Mouse (Mus musculus): Measurements from ENCODE around the gene Rnf166. TPM values are rescaled to one million over a fixed set of nuclear protein-coding genes. Genes with fewer than 3 reads are reported as not detected.

The Rnf166 gene
- total RNA-seq, 2 experiments from 2014 or later: 30.4 to 32.6 TPM

DNA sequence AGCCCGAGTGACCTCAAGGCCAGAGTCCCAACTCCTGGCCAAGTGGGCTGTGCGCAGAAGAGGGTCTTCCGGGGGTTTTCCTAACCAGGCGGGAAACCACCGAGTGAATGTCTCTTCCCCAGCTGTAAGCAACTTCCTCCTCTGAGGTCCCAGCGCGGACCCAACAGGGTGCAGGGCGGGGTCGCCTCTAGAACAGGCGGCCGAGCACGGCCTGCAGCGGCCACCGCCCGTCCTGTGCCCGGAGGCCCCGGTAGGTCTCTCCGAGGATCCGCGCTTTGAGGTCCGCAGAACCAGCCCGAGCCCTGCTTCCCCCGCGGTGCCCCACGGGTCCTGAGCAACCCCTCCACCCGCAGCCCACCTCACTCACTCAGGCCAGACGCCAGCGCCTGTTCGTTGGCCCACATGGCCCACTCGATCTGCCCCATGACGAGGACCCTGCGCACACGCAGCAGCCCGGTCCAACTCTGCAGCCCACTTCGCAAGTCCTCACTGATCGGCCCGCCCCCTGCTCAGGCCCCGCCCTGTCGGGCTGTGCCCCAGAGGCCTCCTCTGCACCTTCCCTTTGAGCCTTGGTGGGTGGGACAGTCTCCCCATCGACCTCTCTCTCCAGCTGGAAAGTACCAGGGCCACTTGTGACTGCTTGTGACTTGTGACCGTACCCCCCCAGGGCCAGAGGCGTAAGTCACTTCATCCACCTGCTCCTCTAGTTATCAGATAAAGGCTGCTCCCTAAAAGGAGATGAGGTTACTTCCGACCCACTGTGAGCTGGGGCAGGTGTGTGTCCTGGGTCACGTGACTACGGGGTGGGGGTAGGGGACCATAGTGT lies 43.2 kb downstream of the Rnf166 start, which contains the start of gene Cyba:
Gene Cyba (minus strand): TSS at position 488 of the 826 bp plus-strand sequence.
- Histone ChIP-seq H3K27ac (peak within 1 kb of the TSS; percentile 85), H3K4me3 (peak within 1 kb of the TSS; percentile 85)
- intact Hi-C loops (cut with DNase I): no loop called here
- no peak for TF ChIP-seq CTCF (IDR thresholded peaks at IDR 0.05)
- DNase-seq: peak; percentile 83

DNA sequence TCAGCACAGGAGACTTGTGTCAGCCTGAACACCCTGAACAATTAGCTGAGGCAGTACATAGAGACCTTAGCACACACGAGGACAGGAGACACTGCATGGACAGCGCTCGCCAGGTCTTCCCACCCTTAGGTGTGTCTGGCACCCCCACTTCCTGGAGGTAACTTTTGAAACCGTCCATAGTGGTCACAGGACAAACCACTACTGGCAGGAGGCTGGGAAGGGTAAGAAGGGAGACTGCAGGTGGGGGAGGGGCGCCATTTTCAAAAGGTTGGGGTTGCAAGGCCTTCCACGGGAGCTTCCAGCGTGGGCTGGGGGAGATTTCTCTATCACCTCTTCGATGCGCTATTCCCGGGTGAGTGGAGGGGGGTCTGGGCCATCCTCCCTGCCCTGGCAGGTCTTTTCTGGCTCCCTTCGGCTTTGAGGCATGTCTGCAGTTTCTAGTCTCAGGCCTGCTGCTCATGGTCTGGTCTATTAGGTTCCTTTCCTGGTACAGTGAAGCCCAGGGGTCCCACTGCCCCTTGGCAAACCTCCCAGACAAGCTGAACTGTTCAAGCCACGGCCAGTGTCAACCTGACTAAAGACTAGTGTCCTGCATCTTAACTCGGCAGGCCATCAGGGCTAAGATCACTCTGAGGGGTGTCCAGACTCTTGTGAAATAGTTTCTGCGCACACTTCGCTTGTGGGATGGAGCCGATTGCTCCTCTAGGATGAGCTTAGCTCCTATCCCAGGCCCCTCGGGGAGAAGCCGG lies 44.0 kb downstream of the Rnf166 start:
- Histone ChIP-seq H3K4me3 (peak overlapping the region; percentile 85), H3K27ac (peak overlapping the region; percentile 85)
- intact Hi-C loops (cut with DNase I): no loop called here
- DNase-seq: no peak
- TF ChIP-seq CTCF (IDR thresholded peaks at IDR 0.05): no peak

DNA sequence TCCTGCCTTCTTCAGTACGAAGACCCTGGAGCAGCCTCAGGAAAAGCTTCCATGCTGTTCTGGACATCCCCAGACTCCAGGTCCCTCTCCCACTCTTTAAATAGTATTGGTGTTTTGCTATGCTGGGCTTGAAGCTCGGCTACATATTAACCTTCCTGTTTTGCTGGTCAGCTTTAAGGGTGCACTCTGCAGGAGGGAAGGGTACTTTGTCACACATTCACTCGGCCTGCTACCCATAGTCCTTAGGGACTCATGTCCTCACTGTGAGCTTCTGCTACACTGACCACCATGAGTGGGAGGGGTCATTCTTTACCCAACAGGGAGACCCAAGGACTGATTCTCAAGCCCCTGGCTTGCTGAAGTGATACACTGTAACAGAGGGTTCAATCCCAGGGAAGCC lies 45.2 kb downstream of the Rnf166 start:
- intact Hi-C loops (cut with DNase I): no loop called here
- TF ChIP-seq CTCF (IDR thresholded peaks at IDR 0.05): no peak
- no peak overlapping the region for H3K27ac ChIP-seq
- no peak overlapping the region for H3K4me3 ChIP-seq
- no peak for DNase-seq

DNA sequence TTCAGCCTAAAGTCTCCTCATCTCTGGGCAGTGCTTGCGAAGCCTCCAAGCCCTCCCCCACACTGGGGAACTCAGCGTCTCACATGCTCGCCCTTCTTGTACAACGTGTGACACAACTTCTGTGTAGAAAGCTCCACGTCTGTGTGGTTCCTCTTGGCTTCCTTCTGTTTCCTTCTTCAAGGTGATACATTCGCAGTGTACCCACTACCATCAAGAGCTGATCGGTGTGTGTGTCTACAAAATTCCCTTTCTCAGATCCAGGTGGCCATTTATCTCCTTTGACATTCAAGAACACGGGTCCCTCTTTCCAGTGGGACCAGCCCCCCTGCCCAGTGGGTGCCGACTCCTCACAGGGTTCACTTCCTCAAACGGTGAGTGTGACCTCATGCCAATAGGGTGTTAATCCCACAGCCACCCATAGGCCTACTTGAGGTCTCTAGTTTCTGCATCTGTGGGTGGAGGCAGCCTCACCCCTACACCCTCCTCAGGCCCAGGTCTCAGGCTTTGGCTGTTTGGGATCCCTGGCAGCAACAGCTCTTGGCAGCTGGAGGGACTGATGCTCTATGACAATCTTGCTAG lies 45.7 kb downstream of the Rnf166 start:
- TF ChIP-seq CTCF (IDR thresholded peaks at IDR 0.05): no peak
- intact Hi-C loops (cut with DNase I): no loop called here
- Histone ChIP-seq H3K4me3 (no peak overlapping the region), H3K27ac (no peak overlapping the region; the same call in 1 of the 2 replicates)
- DNase-seq: no peak

DNA sequence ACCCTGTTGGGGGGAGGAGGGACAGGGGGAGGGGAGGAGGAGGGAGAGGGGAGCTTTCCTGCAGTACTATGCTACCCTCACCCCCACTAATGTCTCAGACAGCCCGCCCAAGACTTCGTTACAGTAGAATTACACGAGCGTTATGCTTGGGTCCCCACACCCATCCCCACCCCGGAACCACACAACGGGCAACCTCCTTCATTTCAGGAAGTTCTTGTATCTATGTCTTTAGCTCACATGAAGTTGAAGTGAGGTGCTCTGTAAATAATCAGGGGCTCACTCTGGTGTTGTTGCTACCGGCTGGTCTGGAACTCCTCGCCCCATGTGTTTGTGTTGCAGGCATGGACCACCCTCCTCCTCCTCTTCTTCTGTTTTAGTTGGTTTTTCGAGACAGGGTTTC lies 47.7 kb downstream of the Rnf166 start:
- intact Hi-C loops (cut with DNase I): no loop called here
- H3K27ac ChIP-seq: no peak overlapping the region
- no peak for TF ChIP-seq CTCF (IDR thresholded peaks at IDR 0.05)
- DNase-seq: no peak
- H3K4me3 ChIP-seq: no peak overlapping the region

DNA sequence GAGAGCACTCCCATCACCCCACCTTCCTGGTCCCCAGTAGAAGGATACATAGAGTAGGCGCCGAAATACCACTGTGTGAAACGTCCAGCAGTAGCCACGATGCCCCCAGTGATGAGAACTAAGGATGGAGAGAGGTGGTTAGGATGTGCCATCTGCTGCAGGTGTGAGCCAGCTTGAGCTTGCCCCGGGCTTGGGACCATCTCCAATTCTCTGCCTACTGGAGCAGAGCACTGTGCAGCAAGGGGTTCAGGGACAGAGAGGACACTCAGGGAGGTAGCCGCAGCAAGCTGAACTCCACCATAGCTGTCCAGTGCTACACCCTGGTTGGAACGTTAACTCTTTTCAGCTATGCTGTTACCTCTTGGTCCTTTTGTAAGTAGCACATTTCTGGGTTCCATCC lies 48.3 kb downstream of the Rnf166 start:
- Histone ChIP-seq H3K4me3 (no peak overlapping the region), H3K27ac (no peak overlapping the region)
- no peak for DNase-seq
- intact Hi-C loops (cut with DNase I): no loop called here
- TF ChIP-seq CTCF (IDR thresholded peaks at IDR 0.05): no peak

DNA sequence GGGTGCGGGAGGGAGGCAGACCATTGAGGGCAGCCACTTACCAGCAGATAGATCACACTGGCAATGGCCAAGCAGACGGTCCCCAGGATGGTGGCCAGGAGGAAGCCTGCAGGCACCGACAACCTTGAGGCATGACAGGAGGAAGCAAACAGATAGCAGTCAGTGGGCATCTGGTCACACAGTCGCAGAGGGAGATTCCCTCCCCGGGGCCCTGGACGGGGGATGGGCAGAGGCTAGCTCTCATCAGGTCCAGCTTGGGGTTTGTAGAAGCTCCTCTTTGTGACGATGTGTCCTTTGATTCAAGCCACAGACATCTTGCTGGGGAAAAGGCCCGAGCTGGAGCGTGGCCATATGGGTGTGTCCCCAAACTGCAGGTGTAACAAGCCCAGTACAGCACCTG lies 49.7 kb downstream of the Rnf166 start:
- DNase-seq: no peak
- no peak overlapping the region for H3K4me3 ChIP-seq
- H3K27ac ChIP-seq: no peak overlapping the region
- intact Hi-C loops (cut with DNase I): no loop called here
- no peak for TF ChIP-seq CTCF (IDR thresholded peaks at IDR 0.05)

DNA sequence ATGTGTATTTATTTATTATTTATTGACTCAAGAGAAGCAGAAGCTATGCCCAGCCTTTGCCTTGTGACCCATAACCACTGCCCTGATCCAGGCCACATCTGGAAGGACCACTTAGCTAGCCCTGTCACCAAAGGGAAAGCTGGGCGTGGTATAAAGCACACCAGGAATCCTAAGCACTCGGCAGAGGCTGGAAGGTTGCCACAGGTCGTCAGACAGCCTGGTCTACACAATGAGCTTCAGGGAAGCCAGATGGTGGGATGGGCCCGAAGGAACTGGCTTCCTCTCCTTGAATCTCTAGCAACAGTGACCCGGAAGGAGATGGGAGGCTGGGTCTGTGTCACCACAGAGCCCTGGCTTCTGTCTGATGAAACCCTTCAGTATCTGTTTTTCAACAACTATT lies 52.2 kb downstream of the Rnf166 start:
- TF ChIP-seq CTCF (IDR thresholded peaks at IDR 0.05): no peak
- no peak overlapping the region for H3K4me3 ChIP-seq
- H3K27ac ChIP-seq: peak overlapping the region; percentile 49
- peak; percentile 65 for DNase-seq
- intact Hi-C loops (cut with DNase I): no loop called here

DNA sequence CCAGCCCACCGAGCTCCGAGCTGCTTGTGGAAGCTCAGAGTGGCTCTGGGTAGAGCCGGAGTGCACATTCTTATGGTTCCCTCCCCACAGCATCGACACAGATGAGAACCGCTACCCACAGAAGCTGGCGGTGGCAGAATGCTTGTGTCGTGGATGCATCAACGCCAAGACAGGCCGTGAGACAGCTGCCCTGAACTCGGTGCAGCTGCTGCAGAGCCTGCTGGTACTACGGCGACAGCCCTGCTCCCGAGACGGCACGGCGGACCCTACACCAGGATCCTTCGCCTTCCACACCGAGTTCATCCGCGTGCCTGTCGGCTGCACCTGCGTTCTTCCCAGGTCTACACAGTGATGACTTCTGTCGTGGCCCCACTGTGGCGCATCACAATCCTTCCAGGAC lies 52.6 kb downstream of the Rnf166 start:
- Histone ChIP-seq H3K27ac (peak overlapping the region; percentile 20; the same call in 1 of the 2 replicates), H3K4me3 (no peak overlapping the region)
- no peak for TF ChIP-seq CTCF (IDR thresholded peaks at IDR 0.05)
- intact Hi-C loops (cut with DNase I): no loop called here
- DNase-seq: no peak

DNA sequence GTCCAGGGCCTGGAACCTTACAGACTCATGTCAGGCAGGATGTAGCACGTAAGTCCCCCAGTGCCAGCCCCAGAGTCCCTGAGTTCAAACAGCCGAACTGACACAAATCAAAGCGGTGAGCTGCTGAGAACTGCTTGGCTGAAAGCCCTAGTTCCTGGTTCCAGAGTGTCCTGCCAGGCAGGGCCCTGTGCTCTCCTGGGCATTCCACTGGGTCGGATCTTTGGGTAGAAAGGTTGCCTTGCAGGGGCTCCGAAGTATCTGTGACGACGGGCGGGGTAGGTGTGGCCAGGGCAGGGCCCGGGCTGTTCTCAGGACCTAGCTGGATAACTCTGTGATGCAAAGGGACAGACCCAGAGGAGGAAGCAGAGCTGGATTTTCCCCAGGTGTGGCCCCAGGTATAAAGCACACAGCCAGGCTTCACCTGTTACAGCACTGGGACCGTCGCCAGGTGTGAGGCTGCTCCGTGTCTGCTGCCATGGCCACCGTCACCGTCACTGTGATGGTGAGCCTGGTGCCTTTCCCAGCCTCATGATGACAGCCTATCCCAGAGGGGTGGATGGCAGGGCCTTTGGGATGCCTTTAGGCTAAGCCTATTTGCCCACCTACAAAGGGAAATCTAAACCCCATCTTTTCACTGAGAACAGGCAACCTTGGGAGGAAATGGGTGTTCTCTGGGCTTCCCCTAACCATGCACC lies 54.3 kb downstream of the Rnf166 start, which contains the start of gene Il17c:
Gene Il17c (plus strand): TSS at position 645 of the 695 bp plus-strand sequence.
- no peak for TF ChIP-seq CTCF (IDR thresholded peaks at IDR 0.05)
- Histone ChIP-seq H3K27ac (no peak within 1 kb of the TSS), H3K4me3 (no peak within 1 kb of the TSS)
- intact Hi-C loops (cut with DNase I): no loop called here
- DNase-seq: no peak

DNA sequence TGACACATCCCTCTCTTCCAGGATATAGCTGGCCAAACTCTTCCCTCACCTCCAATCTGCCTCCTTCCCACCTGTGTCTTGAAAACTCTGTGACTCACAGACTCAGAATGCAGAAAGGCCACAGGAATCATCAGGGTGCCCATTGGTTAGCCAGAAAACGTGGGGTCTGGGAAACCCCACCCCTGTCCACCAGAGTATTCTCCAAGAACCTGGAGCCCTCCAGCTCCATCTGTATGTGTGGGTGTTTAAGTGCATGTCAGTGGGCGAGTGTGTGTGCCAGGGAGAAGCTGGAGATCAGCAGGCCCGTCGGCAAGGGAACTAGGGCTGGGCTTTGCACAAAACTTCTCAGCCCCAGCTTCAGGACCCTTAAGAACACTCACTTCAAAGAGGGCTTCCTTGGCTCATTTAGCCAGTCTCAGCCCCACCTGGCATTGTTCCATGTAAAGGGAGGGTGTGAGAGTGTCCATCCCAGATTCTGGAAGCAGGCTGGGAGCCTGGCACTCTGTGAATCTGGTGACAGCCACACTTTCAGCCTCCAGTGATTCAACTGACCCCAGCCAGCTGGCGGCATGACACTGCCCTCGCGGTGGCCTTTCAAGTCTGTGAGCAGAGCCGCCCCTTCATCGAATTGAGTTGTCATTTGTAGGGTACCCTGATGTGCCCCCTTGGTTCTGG lies 55.8 kb downstream of the Rnf166 start:
- DNase-seq: no peak
- H3K27ac ChIP-seq: no peak overlapping the region
- TF ChIP-seq CTCF (IDR thresholded peaks at IDR 0.05): no peak
- H3K4me3 ChIP-seq: no peak overlapping the region
- intact Hi-C loops (cut with DNase I): no loop called here

Small RNAs within 50 kb of the gene (microRNA-seq; reads per million reads assigned to microRNA genes)
- gene Gm24366: not detected

Other genes starting within 250 kb of the Rnf166 start
- gene Zfpm1, start 193.9 kb downstream of the Rnf166 start, total RNA-seq (2021): 1 to 10 TPM; 6.6 to 8.8 TPM
- gene Trhr2, start 115.3 kb downstream of the Rnf166 start, total RNA-seq (2021): not detected
- 10 to 100 TPM; 26.7 to 26.8 TPM for gene Zc3h18, start 99.5 kb downstream of the Rnf166 start, total RNA-seq (2021)
- gene Il17c, start 54.0 kb downstream of the Rnf166 start, total RNA-seq (2021): not detected
- 1 to 10 TPM; 6.7 to 7.7 TPM for gene Cyba, start 43.1 kb downstream of the Rnf166 start, total RNA-seq (2021)
- 1 to 10 TPM; 5.1 to 6.4 TPM for gene Mvd, start 32.6 kb downstream of the Rnf166 start, total RNA-seq (2021)
- 10 to 100 TPM; 11.3 TPM for gene Snai3, start 15.3 kb downstream of the Rnf166 start, total RNA-seq (2021)
- 1 to 10 TPM; 6.9 to 7.4 TPM for gene Ctu2, start 79 bp upstream of the Rnf166 start, total RNA-seq (2021)
- gene Piezo1, start 75.3 kb upstream of the Rnf166 start, total RNA-seq (2021): 10 to 100 TPM; 11.3 to 25.5 TPM
- gene Cdt1, start 92.0 kb upstream of the Rnf166 start, total RNA-seq (2021): 1 to 10 TPM in 1 of 2 experiments, under 1 TPM in 1; 0.78 to 1.5 TPM
- gene Aprt, start 100.8 kb upstream of the Rnf166 start, total RNA-seq (2021): 10 to 100 TPM; 40.5 to 44.8 TPM
- gene Galns, start 135.4 kb upstream of the Rnf166 start, total RNA-seq (2021): 1 to 10 TPM; 1.0 to 1.1 TPM
- gene Trappc2l, start 135.6 kb upstream of the Rnf166 start, total RNA-seq (2021): 10 to 100 TPM; 39.3 to 45.5 TPM
- gene Pabpn1l, start 146.7 kb upstream of the Rnf166 start, total RNA-seq (2021): not detected
- gene Cbfa2t3, start 223.0 kb upstream of the Rnf166 start, total RNA-seq (2021): 10 to 100 TPM; 18.8 to 23.4 TPM

All from gastrocnemius, adult 2 months (tissue).